Mouse (Mus musculus): ENCODE measurements around the gene Efna5. TPM values are rescaled to one million over a fixed set of nuclear protein-coding genes. Genes with fewer than 3 reads are reported as not detected.

The Efna5 gene
- polyA plus RNA-seq, 1 experiment from 2014 or later: 34.6 TPM

DNA sequence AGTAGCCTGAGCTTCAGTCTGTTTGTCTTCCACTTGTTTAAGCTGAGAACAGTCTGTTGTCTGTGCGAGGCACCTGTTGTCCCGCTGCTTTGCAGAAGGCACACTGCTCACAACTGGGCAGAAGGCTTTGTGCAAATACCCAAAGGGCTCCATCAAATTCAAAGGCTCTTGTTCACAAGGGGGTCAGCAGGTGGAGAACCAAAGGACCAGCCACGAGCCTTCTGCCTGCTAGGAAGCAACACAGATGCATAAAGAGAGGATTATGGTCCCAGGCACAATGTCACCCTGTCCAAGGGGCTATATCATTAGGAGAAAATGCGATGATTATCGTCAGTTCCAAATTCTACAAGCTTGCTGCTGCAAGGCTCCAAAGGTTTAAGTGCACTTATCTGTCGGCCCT lies 141.1 kb downstream of the Efna5 start:
- H3K27ac ChIP-seq: no peak overlapping the region
- 0 out of 2 replicates have a peak, but pooled peaks cover 6% of the 10 kb centered on the region for H3K4me1 ChIP-seq
- no peak overlapping the region for H3K4me2 ChIP-seq
- WGBS: 77% methylated on average over 6 of the region's 6 CpGs
- no peaks in the 10 kb centered on the region for H3K27me3 ChIP-seq (replicated peaks)
- ATAC-seq (ENCODE audit: insufficient read depth, low FRiP score, low read depth): no peak
- no peak overlapping the region for H3K9ac ChIP-seq
- H3K36me3 ChIP-seq: no peaks in the 10 kb centered on the region
- H3K4me3 ChIP-seq (replicated peaks): no peak overlapping the region
- no peaks in the 10 kb centered on the region for H3K9me3 ChIP-seq

DNA sequence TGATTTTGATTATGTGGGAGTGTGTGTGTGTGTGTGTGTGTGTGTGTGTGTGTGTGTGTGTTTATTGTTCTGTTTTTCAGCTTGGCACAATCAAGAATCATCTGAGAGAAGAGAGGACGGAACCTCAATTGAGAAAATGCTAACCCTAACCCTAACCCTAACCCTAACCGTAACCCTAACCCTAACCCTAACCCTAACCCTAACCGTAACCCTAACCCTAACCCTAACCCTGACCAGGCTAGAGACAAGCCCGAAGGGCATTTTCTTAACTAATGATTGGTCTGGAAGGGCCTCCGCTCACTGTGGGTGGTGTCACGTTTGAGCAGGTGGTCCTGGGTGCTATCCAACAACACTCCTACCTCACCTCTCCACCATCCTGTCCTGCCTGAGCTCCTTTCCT lies 143.7 kb downstream of the Efna5 start:
- Histone ChIP-seq H3K27me3 (replicated peaks) (no peaks in the 10 kb centered on the region), H3K9me3 (no peaks in the 10 kb centered on the region), H3K4me3 (replicated peaks) (no peak overlapping the region), H3K9ac (no peak overlapping the region), H3K4me1 (0 out of 2 replicates have a peak, but pooled peaks cover 6% of the 10 kb centered on the region), H3K27ac (no peak overlapping the region), H3K4me2 (no peak overlapping the region), H3K36me3 (no peaks in the 10 kb centered on the region)
- ATAC-seq (ENCODE audit: insufficient read depth, low FRiP score, low read depth): no peak; the same call in 1 of the 2 replicates
- 85% methylated on average over 6 of the region's 6 CpGs for WGBS

GRCm38 (mm10) chr17:62735943-62736342 lies 145.2 kb downstream of the Efna5 start:
- 0 out of 2 replicates have a peak, but pooled peaks have one; percentile 22 for ATAC-seq (ENCODE audit: insufficient read depth, low FRiP score, low read depth)
- Histone ChIP-seq H3K4me2 (no peak overlapping the region), H3K9ac (no peak overlapping the region), H3K9me3 (no peaks in the 10 kb centered on the region), H3K27me3 (replicated peaks) (no peaks in the 10 kb centered on the region), H3K4me1 (0 out of 2 replicates have a peak, but pooled peaks cover 6% of the 10 kb centered on the region), H3K27ac (no peak overlapping the region), H3K4me3 (replicated peaks) (no peak overlapping the region), H3K36me3 (no peaks in the 10 kb centered on the region)
- 17% methylated on average over 11 of the region's 11 CpGs for WGBS

GRCm38 (mm10) chr17:62734901-62735300 lies 146.2 kb downstream of the Efna5 start:
- Histone ChIP-seq H3K36me3 (no peaks in the 10 kb centered on the region), H3K4me1 (0 out of 2 replicates have a peak, but pooled peaks cover 6% of the 10 kb centered on the region), H3K9me3 (no peaks in the 10 kb centered on the region), H3K4me2 (no peak overlapping the region), H3K9ac (no peak overlapping the region), H3K4me3 (replicated peaks) (no peak overlapping the region), H3K27ac (no peak overlapping the region), H3K27me3 (replicated peaks) (no peaks in the 10 kb centered on the region)
- whole genome bisulfite sequencing: 34% methylated on average over 10 of the region's 10 CpGs
- no peak for ATAC-seq (ENCODE audit: insufficient read depth, low FRiP score, low read depth)

DNA sequence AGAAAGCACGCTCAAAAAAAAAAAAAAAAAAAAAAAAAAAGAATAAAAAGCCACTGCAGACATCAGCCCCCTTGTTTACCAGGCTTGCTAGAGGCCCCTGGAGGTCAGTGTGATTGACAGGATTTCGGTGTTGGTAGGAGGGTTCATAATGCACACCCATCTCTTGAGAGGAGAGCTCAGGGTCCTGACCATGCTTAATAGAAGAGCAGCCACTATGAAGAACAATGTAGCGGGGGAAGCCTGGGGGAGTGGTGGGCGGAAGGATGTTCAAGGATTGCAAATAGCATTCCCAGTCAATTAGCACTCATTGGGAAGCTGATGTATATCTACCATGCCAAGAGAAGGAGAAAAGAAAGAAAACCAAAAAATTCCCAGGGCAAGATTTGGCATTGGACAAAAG lies 147.1 kb downstream of the Efna5 start:
- no peak for ATAC-seq (ENCODE audit: insufficient read depth, low FRiP score, low read depth)
- WGBS: 69% methylated on average over 4 of the region's 4 CpGs
- no peaks in the 10 kb centered on the region for H3K9me3 ChIP-seq
- H3K9ac ChIP-seq: no peak overlapping the region
- no peak overlapping the region for H3K4me3 ChIP-seq (replicated peaks)
- H3K27me3 ChIP-seq (replicated peaks): no peaks in the 10 kb centered on the region
- no peak overlapping the region for H3K27ac ChIP-seq
- H3K4me1 ChIP-seq: 0 out of 2 replicates have a peak, but pooled peaks cover 6% of the 10 kb centered on the region
- no peaks in the 10 kb centered on the region for H3K36me3 ChIP-seq
- no peak overlapping the region for H3K4me2 ChIP-seq

GRCm38 (mm10) chr17:62729754-62730470 lies 151.2 kb downstream of the Efna5 start:
- no peaks in the 10 kb centered on the region for H3K9me3 ChIP-seq
- H3K27ac ChIP-seq: no peak overlapping the region
- no peaks in the 10 kb centered on the region for H3K36me3 ChIP-seq
- no peak overlapping the region for H3K4me2 ChIP-seq
- ATAC-seq (ENCODE audit: insufficient read depth, low FRiP score, low read depth): no peak
- H3K27me3 ChIP-seq (replicated peaks): no peaks in the 10 kb centered on the region
- no peaks in the 10 kb centered on the region for H3K4me1 ChIP-seq
- 61% methylated on average over 10 of the region's 10 CpGs for WGBS
- no peak overlapping the region for H3K4me3 ChIP-seq (replicated peaks)
- H3K9ac ChIP-seq: no peak overlapping the region

DNA sequence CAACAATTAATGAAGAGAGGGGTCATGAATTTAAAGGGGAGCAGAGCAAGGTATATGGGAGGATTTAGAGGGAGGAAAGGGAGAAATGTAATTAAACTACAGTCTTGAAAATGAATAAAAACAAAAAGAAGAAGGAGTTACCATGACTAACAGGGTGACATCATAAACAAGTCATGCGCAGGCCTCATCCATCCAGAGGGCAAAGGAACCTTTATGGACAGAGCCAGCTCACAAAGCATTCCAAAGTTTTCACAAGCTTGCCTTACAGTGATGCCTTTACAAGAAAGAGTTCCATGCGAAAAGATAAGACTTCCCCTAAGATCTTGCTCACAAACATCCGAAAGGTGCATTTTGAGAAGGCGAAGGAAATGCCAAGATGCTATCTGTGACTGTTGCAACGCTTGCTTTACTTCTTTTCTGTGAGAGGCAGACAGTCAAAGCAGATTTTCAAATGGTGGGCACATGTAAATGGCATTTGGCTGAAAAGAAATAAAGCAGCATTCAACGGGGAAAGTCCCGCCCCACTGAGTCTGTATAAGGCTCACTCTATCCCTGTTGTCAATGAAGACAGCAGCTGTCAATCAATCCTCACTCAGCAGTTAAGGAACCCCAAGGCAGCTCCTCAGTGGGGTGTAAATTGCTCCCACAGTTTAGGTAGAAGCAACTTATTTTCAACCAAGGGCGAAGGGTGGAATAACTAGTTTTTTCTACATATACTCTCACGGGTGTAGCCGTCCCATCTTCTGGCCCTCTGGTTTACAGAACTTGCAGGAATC lies 152.8 kb downstream of the Efna5 start:
- H3K9me3 ChIP-seq: no peaks in the 10 kb centered on the region
- ATAC-seq (ENCODE audit: insufficient read depth, low FRiP score, low read depth): no peak
- H3K27me3 ChIP-seq (replicated peaks): no peaks in the 10 kb centered on the region
- 78% methylated on average over 10 of the region's 10 CpGs for WGBS
- no peak overlapping the region for H3K4me2 ChIP-seq
- H3K9ac ChIP-seq: no peak overlapping the region
- H3K27ac ChIP-seq: no peak overlapping the region
- no peaks in the 10 kb centered on the region for H3K4me1 ChIP-seq
- H3K4me3 ChIP-seq (replicated peaks): no peak overlapping the region
- H3K36me3 ChIP-seq: no peaks in the 10 kb centered on the region

DNA sequence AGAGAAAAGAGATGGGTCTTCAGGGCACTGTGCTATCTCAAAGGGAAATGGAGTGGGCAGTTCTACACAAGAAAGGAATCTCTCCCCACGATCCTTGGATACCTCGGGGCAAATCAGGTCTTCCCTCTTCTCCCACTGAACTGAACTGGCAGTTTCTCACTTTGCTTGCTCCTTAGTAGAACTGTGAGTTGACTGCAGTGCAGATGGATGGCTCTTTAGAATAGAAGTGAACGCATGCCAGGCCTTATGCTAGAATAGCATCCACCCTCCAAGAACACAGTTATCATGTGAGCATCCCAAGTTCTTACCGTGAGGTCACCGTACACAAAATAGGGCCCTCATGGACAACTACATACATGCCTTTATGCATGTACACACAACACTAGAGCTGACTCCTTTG lies 155.0 kb downstream of the Efna5 start:
- no peaks in the 10 kb centered on the region for H3K4me1 ChIP-seq
- H3K36me3 ChIP-seq: no peaks in the 10 kb centered on the region
- no peaks in the 10 kb centered on the region for H3K27me3 ChIP-seq (replicated peaks)
- H3K9me3 ChIP-seq: no peaks in the 10 kb centered on the region
- H3K27ac ChIP-seq: no peak overlapping the region
- no peak overlapping the region for H3K4me2 ChIP-seq
- H3K4me3 ChIP-seq (replicated peaks): no peak overlapping the region
- H3K9ac ChIP-seq: no peak overlapping the region
- 70% methylated on average over 5 of the region's 5 CpGs for WGBS
- ATAC-seq (ENCODE audit: insufficient read depth, low FRiP score, low read depth): no peak

DNA sequence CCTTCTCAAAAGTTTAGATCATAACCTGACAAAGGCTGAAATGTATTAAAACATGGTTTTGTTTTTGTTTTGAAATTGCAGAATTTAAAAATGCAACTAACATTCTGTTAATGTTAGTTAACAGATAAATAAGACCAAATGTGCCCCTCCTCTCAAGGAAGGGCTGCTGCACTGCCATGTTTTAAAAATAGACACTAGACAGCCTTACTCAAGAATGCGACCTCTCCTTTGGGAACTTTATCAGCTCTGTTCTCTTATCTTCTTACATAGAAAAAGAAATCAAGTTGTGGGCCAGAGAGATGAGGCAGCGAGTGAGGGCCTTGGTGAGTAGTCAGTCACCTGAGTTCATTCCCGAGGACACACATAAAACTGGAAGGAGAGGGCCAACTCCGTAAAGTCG lies 158.2 kb downstream of the Efna5 start:
- Histone ChIP-seq H3K4me2 (no peak overlapping the region), H3K9ac (no peak overlapping the region), H3K27me3 (replicated peaks) (no peaks in the 10 kb centered on the region), H3K4me1 (no peaks in the 10 kb centered on the region), H3K4me3 (replicated peaks) (no peak overlapping the region), H3K27ac (no peak overlapping the region), H3K36me3 (no peaks in the 10 kb centered on the region), H3K9me3 (no peaks in the 10 kb centered on the region)
- ATAC-seq (ENCODE audit: insufficient read depth, low FRiP score, low read depth): no peak
- 59% methylated on average over 5 of the region's 5 CpGs for WGBS

DNA sequence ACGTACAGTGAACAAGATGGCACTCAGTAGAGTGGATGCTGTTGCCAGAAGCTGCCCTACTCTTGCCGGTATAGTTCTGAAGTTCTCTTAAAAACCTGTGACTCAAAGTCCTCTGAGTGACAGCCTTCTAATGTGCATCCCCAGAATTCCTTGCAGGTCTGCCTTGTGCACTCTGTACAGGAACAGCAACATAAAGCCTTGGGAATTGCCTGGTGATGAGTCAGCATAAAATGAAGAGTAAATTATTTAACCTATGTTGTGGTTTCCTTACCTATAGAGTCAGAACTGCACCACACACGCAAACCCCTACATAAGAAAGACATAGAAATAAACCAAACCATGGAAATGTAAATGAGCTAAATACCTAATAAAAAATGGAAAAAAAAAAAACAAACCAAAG lies 159.5 kb downstream of the Efna5 start:
- no peak overlapping the region for H3K4me2 ChIP-seq
- H3K27me3 ChIP-seq (replicated peaks): no peaks in the 10 kb centered on the region
- no peak overlapping the region for H3K4me3 ChIP-seq (replicated peaks)
- WGBS: 78% methylated on average over 3 of the region's 3 CpGs
- no peaks in the 10 kb centered on the region for H3K36me3 ChIP-seq
- no peak for ATAC-seq (ENCODE audit: insufficient read depth, low FRiP score, low read depth)
- no peak overlapping the region for H3K27ac ChIP-seq
- H3K4me1 ChIP-seq: no peaks in the 10 kb centered on the region
- no peak overlapping the region for H3K9ac ChIP-seq
- H3K9me3 ChIP-seq: no peaks in the 10 kb centered on the region

GRCm38 (mm10) chr17:62720740-62721450 lies 160.2 kb downstream of the Efna5 start:
- ATAC-seq (ENCODE audit: insufficient read depth, low FRiP score, low read depth): no peak
- Histone ChIP-seq H3K36me3 (no peaks in the 10 kb centered on the region), H3K4me1 (no peaks in the 10 kb centered on the region), H3K27ac (no peak overlapping the region), H3K27me3 (replicated peaks) (no peaks in the 10 kb centered on the region), H3K9ac (no peak overlapping the region), H3K4me2 (peak overlapping the region; percentile 27), H3K9me3 (no peaks in the 10 kb centered on the region), H3K4me3 (replicated peaks) (no peak overlapping the region)
- WGBS: 46% methylated on average over 20 of the region's 20 CpGs
